Comparison of ENCODE assay signal across 15 mouse cellular contexts in the genomic region with DNA sequence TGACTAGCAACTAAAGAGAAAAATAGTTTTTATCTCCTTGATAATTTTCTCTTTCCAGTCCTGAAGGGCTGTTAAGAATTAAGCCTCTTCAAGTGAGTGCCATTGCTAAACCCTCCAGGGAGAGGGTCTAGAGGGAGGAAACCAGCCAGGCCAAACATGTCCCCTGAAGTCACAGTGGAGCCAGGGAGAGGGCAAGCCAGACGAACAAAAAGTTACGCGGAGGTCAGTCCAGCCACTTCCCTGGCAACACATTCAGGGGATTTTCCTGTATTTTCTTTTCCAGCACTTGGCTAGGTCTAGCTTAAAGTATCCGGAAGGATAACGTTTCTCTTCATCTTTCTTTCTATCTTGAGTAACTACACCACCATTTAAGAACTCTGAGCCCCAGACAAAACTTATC. TPM values are rescaled to one million over a fixed set of nuclear protein-coding genes. Genes with fewer than 3 reads are reported as not detected.
DNase-seq lines count a peak whose midpoint lies in the region; ATAC-seq and TF ChIP-seq lines count a peak whose summit lies in the region.
"Had no signal": no experiment of that assay in that cellular context is flagged by ENCODE, and none has a peak within 500 bp of the region (broad histone marks: within the 10 kb centered on the region; RNA-seq: fewer than 3 reads in every experiment).

No protein-coding gene starts in this region.

- H3K4me2 ChIP-seq in lung, postnatal 0 days (replicated peaks; ENCODE audit: low read depth, low read length): no peak overlapping the region
- H3K4me2 ChIP-seq in heart, embryonic 12.5 days: no peak overlapping the region
- H3K4me2 ChIP-seq in liver, embryonic 11.5 days: no peak overlapping the region
- H3K4me2 ChIP-seq: intestine, embryonic 15.5 days; neural tube, embryonic 15.5 days had no signal

- no peak overlapping the region for H3K4me3 ChIP-seq in lung, postnatal 0 days (ENCODE audit: low read depth, low read length)
- H3K4me3 ChIP-seq in heart, embryonic 12.5 days: no peak overlapping the region
- H3K4me3 ChIP-seq in liver, embryonic 11.5 days (ENCODE audit: low read depth, low read length): no peak overlapping the region
- H3K4me3 ChIP-seq: intestine, embryonic 15.5 days; limb, embryonic 10.5 days; neural tube, embryonic 15.5 days had no signal

- no peaks in the 10 kb centered on the region for H3K36me3 ChIP-seq in lung, postnatal 0 days (ENCODE audit: insufficient read depth, low read length)
- no peaks in the 10 kb centered on the region for H3K36me3 ChIP-seq in heart, embryonic 12.5 days
- no peaks in the 10 kb centered on the region for H3K36me3 ChIP-seq in liver, embryonic 11.5 days (ENCODE audit: control insufficient read depth, insufficient read depth, low read length)
- H3K36me3 ChIP-seq: intestine, embryonic 15.5 days; limb, embryonic 10.5 days; neural tube, embryonic 15.5 days had no signal

- no peak for TF ChIP-seq EP300 in lung, postnatal 0 days (IDR thresholded peaks at IDR 0.05)

- no peaks in the 10 kb centered on the region for H3K9me3 ChIP-seq in lung, postnatal 0 days (ENCODE audit: low read length)
- H3K9me3 ChIP-seq in heart, embryonic 12.5 days (replicated peaks): no peaks in the 10 kb centered on the region
- no peaks in the 10 kb centered on the region for H3K9me3 ChIP-seq in liver, embryonic 11.5 days (ENCODE audit: control insufficient read depth, low read length)
- H3K9me3 ChIP-seq: intestine, embryonic 15.5 days; limb, embryonic 10.5 days; neural tube, embryonic 15.5 days had no signal

- no peaks in the 10 kb centered on the region for H3K4me1 ChIP-seq in lung, postnatal 0 days (ENCODE audit: insufficient read depth, low read depth, low read length)
- peaks cover 4% of the 10 kb centered on the region; the same call in 1 of the 2 replicates for H3K4me1 ChIP-seq in heart, embryonic 12.5 days (replicated peaks)
- H3K4me1 ChIP-seq in liver, embryonic 11.5 days (replicated peaks; ENCODE audit: control insufficient read depth, insufficient read depth, low read length): no peaks in the 10 kb centered on the region
- H3K4me1 ChIP-seq: intestine, embryonic 15.5 days; neural tube, embryonic 15.5 days had no signal

- peak; percentile 21 to 44 for DNase-seq in lung, adult 18-20 months
- no peak for DNase-seq in lung, postnatal 0 days (ENCODE audit: low spot score)
- DNase-seq in gastrocnemius, postnatal 25 days: peak; percentile 41
- peak; percentile 32 for DNase-seq in lung, postnatal 25 days (ENCODE audit: low spot score)
- no peak for DNase-seq in ovary, postnatal 10 days (ENCODE audit: low spot score)
- DNase-seq in liver, embryonic 11.5 days (ENCODE audit: low spot score): no peak
- DNase-seq: cerebellum, adult 11-12 months; kidney, postnatal 36 days; thymus, adult 2 months had no signal

- no peak for TF ChIP-seq CTCF in lung, postnatal 0 days (IDR thresholded peaks at IDR 0.05)

- H3K27ac ChIP-seq in lung, postnatal 0 days (ENCODE audit: low read length): no peak overlapping the region
- H3K27ac ChIP-seq in heart, embryonic 12.5 days (ENCODE audit: poor library complexity, severe bottlenecking): peak overlapping the region; percentile 60
- no peak overlapping the region for H3K27ac ChIP-seq in liver, embryonic 11.5 days (ENCODE audit: low read depth, low read length)
- H3K27ac ChIP-seq: intestine, embryonic 15.5 days; limb, embryonic 10.5 days; neural tube, embryonic 15.5 days had no signal

- no peaks in the 10 kb centered on the region for H3K27me3 ChIP-seq in lung, postnatal 0 days (replicated peaks; ENCODE audit: insufficient read depth, low read length)
- no peaks in the 10 kb centered on the region for H3K27me3 ChIP-seq in heart, embryonic 12.5 days (replicated peaks)
- H3K27me3 ChIP-seq in liver, embryonic 11.5 days (replicated peaks; ENCODE audit: control insufficient read depth, insufficient read depth, low read length): no peaks in the 10 kb centered on the region
- H3K27me3 ChIP-seq: CH12.LX; intestine, embryonic 15.5 days; neural tube, embryonic 15.5 days had no signal

- H3K9ac ChIP-seq in lung, postnatal 0 days (replicated peaks; ENCODE audit: low read depth): no peak overlapping the region
- H3K9ac ChIP-seq in heart, embryonic 12.5 days: no peak overlapping the region
- no peak overlapping the region for H3K9ac ChIP-seq in liver, embryonic 11.5 days (ENCODE audit: low read depth, low read length)
- H3K9ac ChIP-seq: intestine, embryonic 15.5 days; neural tube, embryonic 15.5 days had no signal

- 35% methylated on average over 5 of the region's 5 CpGs for WGBS in lung, postnatal 0 days
- 29% methylated on average over 5 of the region's 5 CpGs for WGBS in heart, embryonic 12.5 days
- WGBS in liver, embryonic 11.5 days: 57% methylated on average over 5 of the region's 5 CpGs

- no peak for ATAC-seq in lung, postnatal 0 days
- peak; percentile 48; the same call in 1 of the 2 replicates for ATAC-seq in heart, embryonic 12.5 days (ENCODE audit: insufficient number of reproducible peaks, low FRiP score)
- ATAC-seq in liver, embryonic 11.5 days (replicated peaks; ENCODE audit: low FRiP score): no peak
- ATAC-seq: activated CD4-positive, CD25-positive, alpha-beta regulatory T cell, adult 4 months; intestine, embryonic 15.5 days had no signal

RNA-seq across cellular contexts. Expression of a gene that starts 8.4 kb away (rescaled TPM):
- 2.2 and 2.4 TPM in 2 replicates for polyA plus RNA-seq in lung, postnatal 0 days (2015; fragmentation: Nextera tagmentation; extraction: Ambion mirVana)
- 100 to 1,000 TPM; 225 to 248 TPM for total RNA-seq in gastrocnemius, postnatal 25 days (2021)
- 23.7 and 26.8 TPM in 2 replicates for polyA plus RNA-seq in heart, embryonic 12.5 days (2016; fragmentation: Nextera tagmentation; extraction: Ambion mirVana)
- 1.9 and 2.4 TPM in 2 replicates for polyA plus RNA-seq in liver, embryonic 11.5 days (2014; fragmentation: Nextera tagmentation; extraction: Ambion mirVana)

RNA-seq across cellular contexts. Expression of a gene that starts 22.9 kb away (rescaled TPM):
- 34.9 and 38.7 TPM in 2 replicates for polyA plus RNA-seq in lung, postnatal 0 days (2015; fragmentation: Nextera tagmentation; extraction: Ambion mirVana)
- 10 to 100 TPM; 12.4 to 14.1 TPM for total RNA-seq in gastrocnemius, postnatal 25 days (2021)
- 77.5 and 79.4 TPM in 2 replicates for polyA plus RNA-seq in heart, embryonic 12.5 days (2016; fragmentation: Nextera tagmentation; extraction: Ambion mirVana)
- polyA plus RNA-seq in liver, embryonic 11.5 days (2014; fragmentation: Nextera tagmentation; extraction: Ambion mirVana): 32.5 and 36.1 TPM in 2 replicates

Comparison
In these comparisons a context has a peak if more than half of its experiments do, and no peak if none do; other contexts are left out.
1. DNase-seq: peak in lung, adult 18-20 months (2 of 2), gastrocnemius, postnatal 25 days (single experiment) and lung, postnatal 25 days (single experiment); none in lung, postnatal 0 days (single experiment), ovary, postnatal 10 days (single experiment) and liver, embryonic 11.5 days (single experiment).